Mouse (Mus musculus) T-helper 2 cell (primary cell): ENCODE measurements around the gene Slmap.
"Not testable (repeated sequence)": the region's sequence is repeated elsewhere in the genome, so short reads cannot be mapped to it uniquely, and the experiment has no call there.

Source experiments
- in situ Hi-C: fragments of 300-600 bp; cut with MboI, MseI; formaldehyde crosslinking; loops from one replicate; pipeline ENCODE4 v1.15.1; 2025; ENCODE audit warnings: high pct_unique_total_duplicates

Gene Slmap

GRCm38 (mm10) chr14:26533267-26533666 lies 1.5 kb downstream of the Slmap start:
- in situ Hi-C loops = loop anchor here (5.0 kb wide), 1 partner anchor 104 kb away; the partner anchor contains the start of gene Arf4

- in situ Hi-C loops = loop anchor here (5.0 kb wide), 1 partner anchor 105 kb away; the partner anchor contains the start of gene Arf4
These were observed 2.0 kb downstream of the Slmap start for GRCm38 (mm10) chr14:26532752-26533151.

- in situ Hi-C loops = loop anchor here (5.0 kb wide), 1 partner anchor 106 kb away; the partner anchor contains the start of gene Arf4
These were observed 3.1 kb downstream of the Slmap start for GRCm38 (mm10) chr14:26531410-26532313.

- in situ Hi-C loops = loop anchor here (5.0 kb wide), 1 partner anchor 107 kb away; the partner anchor contains the start of gene Arf4
These were observed 4.4 kb downstream of the Slmap start for GRCm38 (mm10) chr14:26530350-26530749.

GRCm38 (mm10) chr14:26528296-26528695 lies 6.4 kb downstream of the Slmap start:
- in situ Hi-C loops = no loop called here

GRCm38 (mm10) chr14:26525955-26526354 lies 8.8 kb downstream of the Slmap start:
- in situ Hi-C loops = no loop called here

GRCm38 (mm10) chr14:26523082-26523481 lies 11.6 kb downstream of the Slmap start:
- in situ Hi-C loops = no loop called here

- in situ Hi-C loops = no loop called here
These were observed 14.9 kb downstream of the Slmap start for GRCm38 (mm10) chr14:26519831-26520230.

- in situ Hi-C loops = no loop called here
These were observed 16.9 kb downstream of the Slmap start for GRCm38 (mm10) chr14:26517843-26518242.

- in situ Hi-C loops = not testable (repeated sequence)
These were observed 18.5 kb downstream of the Slmap start for GRCm38 (mm10) chr14:26516232-26516631.

GRCm38 (mm10) chr14:26515802-26516201 lies 18.9 kb downstream of the Slmap start:
- in situ Hi-C loops = no loop called here

- in situ Hi-C loops = no loop called here
These were observed 24.2 kb downstream of the Slmap start for GRCm38 (mm10) chr14:26510545-26510944.

GRCm38 (mm10) chr14:26508150-26508549 lies 26.6 kb downstream of the Slmap start:
- in situ Hi-C loops = no loop called here

GRCm38 (mm10) chr14:26507361-26507760 lies 27.4 kb downstream of the Slmap start:
- in situ Hi-C loops = no loop called here

- in situ Hi-C loops = no loop called here
These were observed 30.2 kb downstream of the Slmap start for GRCm38 (mm10) chr14:26504541-26504940.

GRCm38 (mm10) chr14:26500136-26500933 lies 34.4 kb downstream of the Slmap start:
- in situ Hi-C loops = no loop called here

- in situ Hi-C loops = loop anchor here (10.0 kb wide), 1 partner anchor 140 kb away; the partner anchor contains the start of gene Arf4
These were observed 39.7 kb downstream of the Slmap start for GRCm38 (mm10) chr14:26495021-26495420.

GRCm38 (mm10) chr14:26491150-26491549 lies 43.6 kb downstream of the Slmap start:
- in situ Hi-C loops = loop anchor here (10.0 kb wide), 1 partner anchor 144 kb away; the partner anchor contains the start of gene Arf4

- in situ Hi-C loops = no loop called here
These were observed 46.3 kb downstream of the Slmap start for GRCm38 (mm10) chr14:26488329-26489020.

- in situ Hi-C loops = no loop called here
These were observed 48.1 kb downstream of the Slmap start for GRCm38 (mm10) chr14:26486416-26487198.

- in situ Hi-C loops = no loop called here
These were observed 53.3 kb downstream of the Slmap start for GRCm38 (mm10) chr14:26481457-26481856.
